Mouse (Mus musculus) thymus, adult 2 months (tissue): ENCODE data around the gene Pla2g12b. TPM values are rescaled to one million over a fixed set of nuclear protein-coding genes. Genes with fewer than 3 reads are reported as not detected.
A peak's percentile ranks its signal among the peaks of the same experiment; 100 is the strongest.

Source experiments
- DNase-seq: peaks from one replicate; pipeline ENCODE4 v3.0.0; 2021
- H3K27ac ChIP-seq: fragments of 200-500 bp; 2 replicates; pipeline ENCODE4 v1.5.1; 2012; ENCODE audit warnings: low read length, control low read depth; ENCODE audit not compliant: control insufficient read depth, insufficient read depth
- H3K27me3 ChIP-seq: fragments of 200-500 bp; 2 replicates; pipeline ENCODE4 v1.6.1; 2012; ENCODE audit warnings: mild to moderate bottlenecking, low read length, moderate library complexity, mixed read lengths; ENCODE audit not compliant: control insufficient read depth, insufficient read depth
- H3K36me3 ChIP-seq: fragments of 200-500 bp; 2 replicates; pipeline ENCODE4 v1.6.1; 2012; ENCODE audit warnings: mild to moderate bottlenecking, low read length, moderate library complexity; ENCODE audit not compliant: control insufficient read depth, insufficient read depth
- H3K4me1 ChIP-seq: fragments of 200-500 bp; replicated peaks from 2 replicates; pipeline ENCODE4 v1.6.1; 2012; ENCODE audit warnings: low read length; ENCODE audit not compliant: control insufficient read depth, insufficient read depth
- H3K4me3 ChIP-seq: fragments of 200-500 bp; 2 replicates; pipeline ENCODE4 v1.5.1; 2012; ENCODE audit warnings: mild to moderate bottlenecking, low read length, control low read depth, moderate library complexity; ENCODE audit not compliant: control insufficient read depth, insufficient read depth
- CTCF ChIP-seq: fragments of 200-500 bp; IDR thresholded peaks from 2 replicates; pipeline ENCODE4 v1.5.1; 2012; ENCODE audit warnings: mild to moderate bottlenecking, control low read depth, low read length, moderate library complexity, borderline replicate concordance; ENCODE audit not compliant: control insufficient read depth, poor library complexity, insufficient read depth; ENCODE audit errors: extremely low read depth
- POLR2A ChIP-seq: fragments of 200-500 bp; IDR thresholded peaks from 2 replicates; pipeline ENCODE4 v1.6.1; 2012; ENCODE audit warnings: mild to moderate bottlenecking, low read length, control low read depth, moderate library complexity; ENCODE audit not compliant: control insufficient read depth, poor library complexity, insufficient read depth; ENCODE audit errors: extremely low read depth
- WGBS: fragments of 180-500 bp; shearing (Covaris S2); methylation state at CpG from one replicate; pipeline ENCODE4 v1.1.7; 2018; 5-methylcytosine and 5-hydroxymethylcytosine counted together
- polyA plus RNA-seq: library from polyadenylated mRNA; depleted of rRNA; stranded (reverse); fragments of >200 nt; gene quantifications from 2 replicates; pipeline ENCODE4 v1.2.3, GENCODE M21; 2012

The Pla2g12b gene
- polyA plus RNA-seq, 1 experiment, result not detected

DNA sequence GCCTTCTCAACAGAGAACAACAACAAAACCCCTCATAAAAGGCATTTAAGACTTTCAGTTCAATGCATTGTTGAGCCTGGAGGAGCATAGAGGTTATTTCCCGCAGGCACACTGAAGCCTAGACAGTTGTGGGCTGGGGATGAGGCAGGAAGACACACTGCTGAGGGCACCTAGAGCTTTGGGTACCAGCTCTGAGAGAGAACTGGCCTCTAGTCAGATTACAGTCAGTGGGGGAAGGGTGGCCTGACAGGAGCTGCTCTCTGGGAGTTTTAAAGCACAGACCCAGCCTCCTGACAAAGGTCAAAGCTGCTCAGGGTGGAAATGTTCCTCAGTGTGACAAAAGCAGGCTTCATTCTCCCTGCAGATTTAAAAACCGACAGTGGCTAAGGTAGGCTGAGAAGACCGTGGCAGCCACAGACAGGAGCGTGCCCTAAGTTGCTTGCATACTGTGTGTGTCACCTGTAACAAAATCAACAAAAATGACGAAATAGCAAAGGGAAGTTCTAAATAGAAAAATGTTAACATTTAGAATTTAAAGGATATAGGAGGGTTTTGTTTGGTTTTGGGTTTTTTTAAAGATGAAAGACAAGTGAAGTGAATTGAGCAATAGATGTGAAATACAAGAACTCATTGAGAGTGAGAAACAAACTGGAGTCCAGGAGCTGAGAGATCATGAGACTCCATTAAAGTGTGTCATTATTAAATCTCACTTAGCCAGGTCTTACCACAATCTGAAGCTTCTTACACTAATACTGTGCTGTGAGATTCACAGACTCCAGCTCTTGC, 37.5 kb upstream of the Pla2g12b start:
- no peaks in the 10 kb centered on the region for H3K27me3 ChIP-seq
- no peak overlapping the region for H3K27ac ChIP-seq
- no peaks in the 10 kb centered on the region for H3K4me1 ChIP-seq
- WGBS, result 96% methylated on average over 5 of the region's 5 CpGs
- TF ChIP-seq CTCF, result no peak
- no peak for TF ChIP-seq POLR2A
- H3K36me3 ChIP-seq, result peaks cover 37% of the 10 kb centered on the region
- DNase-seq, result no peak
- H3K4me3 ChIP-seq, result no peak overlapping the region

DNA sequence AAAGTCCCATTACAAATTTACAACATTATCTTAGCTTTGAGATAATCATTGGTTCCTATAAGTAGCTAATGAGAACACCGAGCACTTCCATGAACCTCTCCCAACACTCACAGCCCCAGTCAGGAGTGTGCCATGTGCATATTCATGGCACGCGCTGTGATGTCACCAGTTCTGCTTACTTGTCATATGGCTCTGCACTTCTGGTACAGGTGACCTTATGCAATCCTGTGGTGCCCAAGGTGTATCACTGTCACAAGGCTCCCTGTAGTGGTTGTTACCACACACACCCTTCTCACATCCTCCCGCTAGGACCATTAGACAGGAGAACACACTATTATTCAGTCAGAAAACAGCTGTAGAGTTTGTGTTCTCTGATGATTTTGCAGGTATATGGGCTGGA, 36.7 kb upstream of the Pla2g12b start:
- TF ChIP-seq POLR2A, result no peak
- WGBS, result 98% methylated on average over 4 of the region's 4 CpGs
- Histone ChIP-seq H3K27me3 (no peaks in the 10 kb centered on the region), H3K4me3 (no peak overlapping the region), H3K4me1 (no peaks in the 10 kb centered on the region), H3K36me3 (peaks cover 35% of the 10 kb centered on the region), H3K27ac (no peak overlapping the region)
- no peak for DNase-seq

DNA sequence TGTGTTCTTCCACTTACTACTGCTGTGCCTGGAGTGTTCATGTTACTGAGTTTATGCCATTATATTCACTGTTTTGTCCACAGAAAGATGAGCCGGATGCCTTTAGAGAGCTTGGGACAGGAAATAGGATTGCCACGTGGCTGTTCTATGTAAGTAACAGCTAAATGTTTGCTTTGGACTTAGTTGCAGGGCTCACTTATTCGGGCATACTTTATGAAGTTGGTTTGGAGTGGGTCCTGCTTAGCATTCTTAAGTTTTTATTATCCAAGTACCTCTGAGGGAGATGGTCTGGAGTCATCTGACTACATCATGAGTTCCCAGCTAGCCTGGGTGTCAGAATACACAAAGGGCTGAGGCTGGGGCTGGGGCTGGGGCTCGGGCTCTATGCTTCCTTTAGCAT, 36.3 kb upstream of the Pla2g12b start:
- Histone ChIP-seq H3K4me1 (no peaks in the 10 kb centered on the region), H3K27ac (no peak overlapping the region), H3K4me3 (no peak overlapping the region), H3K27me3 (no peaks in the 10 kb centered on the region), H3K36me3 (peaks cover 31% of the 10 kb centered on the region)
- TF ChIP-seq CTCF (no peak), POLR2A (no peak)
- WGBS, result 89% methylated on average over 4 of the region's 4 CpGs
- DNase-seq, result no peak

DNA sequence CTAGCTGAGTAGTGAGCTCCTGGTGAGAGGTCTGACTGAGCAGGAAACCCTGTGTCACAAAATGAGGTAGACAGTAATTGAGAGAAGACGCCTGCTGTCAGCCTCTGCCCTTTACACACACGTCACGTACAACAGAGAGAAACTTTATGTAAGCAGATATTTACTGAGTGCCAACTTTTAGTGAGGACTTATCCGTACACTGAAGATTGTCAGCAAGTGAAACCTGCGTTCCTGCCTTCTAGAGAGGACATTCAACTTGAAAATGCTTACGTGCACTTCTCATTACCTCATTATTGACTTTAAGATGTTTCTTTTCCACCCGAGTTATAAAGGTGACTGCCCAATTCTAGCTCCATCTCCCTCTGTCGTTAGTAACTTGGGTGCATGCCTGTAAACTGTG, 34.7 kb upstream of the Pla2g12b start:
- H3K4me1 ChIP-seq, result no peaks in the 10 kb centered on the region
- TF ChIP-seq POLR2A (no peak), CTCF (no peak)
- H3K27ac ChIP-seq, result no peak overlapping the region
- WGBS, result 97% methylated on average over 8 of the region's 8 CpGs
- no peak overlapping the region for H3K4me3 ChIP-seq
- H3K36me3 ChIP-seq, result peaks cover 30% of the 10 kb centered on the region
- DNase-seq, result no peak
- no peaks in the 10 kb centered on the region for H3K27me3 ChIP-seq

DNA sequence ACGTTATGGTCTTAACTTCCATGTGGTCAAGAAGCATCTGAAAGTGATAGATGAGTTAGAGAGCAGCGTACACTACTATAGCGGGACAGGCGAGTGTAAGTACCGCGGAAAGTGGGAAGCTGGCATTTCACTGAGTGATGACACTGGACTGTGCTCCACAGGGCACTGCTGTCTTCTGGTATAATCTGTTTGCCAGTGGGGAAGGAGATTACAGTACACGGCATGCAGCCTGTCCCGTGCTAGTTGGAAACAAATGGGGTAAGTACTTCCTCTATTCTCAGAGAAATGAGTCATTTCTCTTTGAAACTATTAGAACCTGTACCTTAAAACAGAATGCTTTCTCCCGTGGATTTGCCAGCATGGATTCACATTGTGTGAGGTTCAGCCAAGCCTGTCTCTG, 34.0 kb upstream of the Pla2g12b start:
- H3K27ac ChIP-seq, result no peak overlapping the region
- no peak for DNase-seq
- no peaks in the 10 kb centered on the region for H3K27me3 ChIP-seq
- no peak for TF ChIP-seq POLR2A
- TF ChIP-seq CTCF, result no peak
- H3K4me3 ChIP-seq, result no peak overlapping the region
- peaks cover 30% of the 10 kb centered on the region for H3K36me3 ChIP-seq
- no peaks in the 10 kb centered on the region for H3K4me1 ChIP-seq
- WGBS, result 79% methylated on average over 9 of the region's 9 CpGs

DNA sequence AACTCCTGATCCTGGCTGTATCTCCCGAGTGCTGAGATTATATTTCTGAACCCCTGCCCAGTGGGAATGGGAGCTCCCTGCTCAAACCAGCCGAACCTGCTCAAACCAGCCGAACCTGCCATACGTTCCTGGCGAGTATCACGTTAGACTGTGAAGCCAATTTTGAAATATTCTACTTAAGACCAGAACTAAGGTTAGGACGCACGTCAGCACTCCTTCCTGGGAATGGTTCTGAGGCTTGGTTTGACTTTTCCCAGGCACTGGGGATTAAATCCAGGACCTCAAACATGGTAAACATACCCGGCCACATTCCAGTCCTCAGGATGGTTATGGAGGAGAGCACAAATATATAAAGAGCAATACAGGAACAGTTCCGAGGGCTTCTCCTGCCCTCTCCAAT, 25.6 kb upstream of the Pla2g12b start:
- Histone ChIP-seq H3K27me3 (no peaks in the 10 kb centered on the region), H3K36me3 (peaks cover 3% of the 10 kb centered on the region), H3K4me1 (peaks cover 13% of the 10 kb centered on the region), H3K4me3 (no peak overlapping the region), H3K27ac (no peak overlapping the region)
- WGBS, result 94% methylated on average over 10 of the region's 10 CpGs
- no peak for DNase-seq
- no peak for TF ChIP-seq POLR2A
- TF ChIP-seq CTCF, result no peak

DNA sequence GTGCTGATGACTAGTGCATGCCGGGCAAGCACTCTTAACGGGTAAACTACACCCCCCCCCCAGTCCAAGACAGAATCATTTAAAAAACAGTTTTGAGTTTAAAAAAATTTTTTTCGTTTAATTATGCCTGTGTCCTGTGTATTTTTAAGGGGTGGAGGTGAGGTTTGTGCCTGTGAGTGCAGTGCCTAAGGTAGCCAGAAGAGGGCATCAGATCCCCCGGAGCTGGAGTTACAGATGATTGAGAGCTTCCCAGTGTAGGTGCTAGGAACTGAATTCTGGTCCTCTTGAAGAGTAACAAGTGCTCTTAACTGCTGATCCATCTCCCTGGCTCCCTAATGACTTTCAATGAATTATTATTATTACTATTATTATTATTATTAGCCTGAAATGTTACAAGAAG, 24.7 kb upstream of the Pla2g12b start:
- no peaks in the 10 kb centered on the region for H3K36me3 ChIP-seq
- peaks cover 13% of the 10 kb centered on the region for H3K4me1 ChIP-seq
- no peaks in the 10 kb centered on the region for H3K27me3 ChIP-seq
- no peak overlapping the region for H3K27ac ChIP-seq
- H3K4me3 ChIP-seq, result no peak overlapping the region
- 94% methylated on average over 4 of the region's 4 CpGs for WGBS
- TF ChIP-seq POLR2A, result no peak
- no peak for TF ChIP-seq CTCF
- DNase-seq, result peak; percentile 15
